Mouse (Mus musculus) CH12.LX (cell line): ENCODE data around the gene Lif.

Experiments
- BHLHE40 ChIP-seq: IDR thresholded peaks from 2 replicates; pipeline ENCODE4 v1.6.1; 2011; ENCODE audit warnings: mild to moderate bottlenecking, low read depth, low read length, improper control_type of control experiment
- CTCF ChIP-seq, 2 experiments: IDR thresholded peaks in 1 of 2; conservative IDR thresholded peaks in 1 of 2; 2 replicates each; pipeline ENCODE4 v1.5.1; 2011 to 2012; ENCODE audit warnings: low read depth in 2 of 2, low read length in 2 of 2, improper control_type of control experiment in 1 of 2, inconsistent platforms in 1 of 2, mild to moderate bottlenecking in 1 of 2, moderate library complexity in 1 of 2
- ELF1 ChIP-seq: IDR thresholded peaks from 2 replicates; pipeline ENCODE4 v1.6.1; 2014; ENCODE audit warnings: low read depth, mild to moderate bottlenecking, inconsistent platforms, low read length, improper control_type of control experiment
- ETS1 ChIP-seq: conservative IDR thresholded peaks from 2 replicates; pipeline ENCODE4 v1.6.1; 2012; ENCODE audit warnings: low read depth, mild to moderate bottlenecking, inconsistent platforms, low read length, improper control_type of control experiment, moderate library complexity
- HCFC1 ChIP-seq: IDR thresholded peaks from 2 replicates; pipeline ENCODE4 v1.6.1; 2012; ENCODE audit warnings: low read depth, mild to moderate bottlenecking, inconsistent platforms, low read length, improper control_type of control experiment
- MAFK ChIP-seq: IDR thresholded peaks from 2 replicates; pipeline ENCODE4 v1.6.1; 2011; ENCODE audit warnings: low read length, improper control_type of control experiment; ENCODE audit not compliant: insufficient replicate concordance
- MXI1 ChIP-seq: IDR thresholded peaks from 2 replicates; pipeline ENCODE4 v1.6.1; 2011; ENCODE audit warnings: mild to moderate bottlenecking, low read depth, low read length, improper control_type of control experiment
- NELFE ChIP-seq: IDR thresholded peaks from 2 replicates; pipeline ENCODE4 v1.6.1; 2011; ENCODE audit warnings: low read depth, low read length, improper control_type of control experiment
- NRF1 ChIP-seq: IDR thresholded peaks from 2 replicates; pipeline ENCODE4 v1.6.1; 2014; ENCODE audit warnings: low read depth, mild to moderate bottlenecking, inconsistent platforms, low read length, improper control_type of control experiment, moderate library complexity
- POLR2A ChIP-seq: IDR thresholded peaks from 2 replicates; pipeline ENCODE4 v1.6.1; 2011; ENCODE audit warnings: low read depth, mild to moderate bottlenecking, improper control_type of control experiment, low read length
- ZC3H11A ChIP-seq: IDR thresholded peaks from 2 replicates; pipeline ENCODE4 v1.6.1; 2012; ENCODE audit warnings: low read depth, mild to moderate bottlenecking, inconsistent platforms, low read length, improper control_type of control experiment

DNA sequence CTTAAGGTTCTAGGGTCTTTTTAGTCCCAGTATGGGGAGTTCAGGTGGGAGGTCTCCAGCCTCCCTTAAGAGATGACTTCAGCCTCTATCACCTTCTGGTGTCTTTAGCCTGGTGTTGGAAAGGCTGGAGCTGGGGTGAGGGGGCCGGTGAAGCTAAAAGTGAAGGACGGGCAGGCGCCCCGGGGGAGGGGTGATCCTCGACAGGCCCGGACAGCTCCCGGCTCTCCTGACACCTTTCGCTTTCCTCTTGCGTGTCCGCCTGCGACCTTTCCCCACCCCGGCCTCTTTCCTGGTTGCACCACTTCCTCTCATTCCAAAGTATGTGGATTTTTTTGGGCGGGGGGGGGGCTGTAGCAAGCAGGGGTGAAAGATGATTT, 9.8 kb downstream of the Lif start:
- TF ChIP-seq CTCF (conservative IDR thresholded peaks at IDR 0.05 in 1 of 2, IDR thresholded peaks at IDR 0.05 in 1 of 2; ENCODE audit: low read depth in 2 of 2, low read length in 2 of 2): no peak
- no peak for TF ChIP-seq ELF1
- TF ChIP-seq ETS1: no peak
- no peak for TF ChIP-seq ZC3H11A
- TF ChIP-seq BHLHE40: peak; percentile 48
- TF ChIP-seq NRF1: no peak
- TF ChIP-seq POLR2A: no peak
- TF ChIP-seq MXI1: no peak
- TF ChIP-seq HCFC1: no peak
- TF ChIP-seq MAFK: no peak
- no peak for TF ChIP-seq NELFE
